Mouse (Mus musculus) lung, adult 2 months (tissue): ENCODE measurements around the gene Zfp428. TPM values are rescaled to one million over a fixed set of nuclear protein-coding genes. Genes with fewer than 3 reads are reported as not detected.

Experiments used
- DNase-seq: peaks from one replicate; pipeline ENCODE4 v3.0.0; 2022
- H3K4me1 ChIP-seq: fragments of 200-500 bp; 2 replicates; pipeline ENCODE4 v1.6.1; 2011; ENCODE audit warnings: low read length; ENCODE audit not compliant: control insufficient read depth, insufficient read depth
- H3K4me3 ChIP-seq: fragments of 200-500 bp; replicated peaks from 2 replicates; pipeline ENCODE3; 2011; ENCODE audit warnings: low read depth, mild to moderate bottlenecking, control low read depth, low read length; ENCODE audit errors: extremely low read depth
- CTCF ChIP-seq: fragments of 200-500 bp; IDR thresholded peaks from 2 replicates; pipeline ENCODE4 v1.5.1; 2011; ENCODE audit warnings: mild to moderate bottlenecking, low read length, control low read depth; ENCODE audit not compliant: insufficient read depth
- POLR2A ChIP-seq: fragments of 200-500 bp; IDR thresholded peaks from 2 replicates; pipeline ENCODE4 v1.6.1; 2011; ENCODE audit warnings: low read depth, mild to moderate bottlenecking, control low read depth, low read length, borderline replicate concordance; ENCODE audit errors: extremely low read depth
- WGBS: fragments of 180-500 bp; shearing (Covaris S2); methylation state at CpG from one replicate; pipeline ENCODE4 v1.1.7; 2018; 5-methylcytosine and 5-hydroxymethylcytosine counted together
- polyA plus RNA-seq: library from polyadenylated mRNA; depleted of rRNA; stranded (reverse); fragments of >200 nt; gene quantifications from 2 replicates; pipeline ENCODE4 v1.2.3, GENCODE M21; 2012

Gene Zfp428
- polyA plus RNA-seq, 1 experiment, result 7.1 TPM

DNA sequence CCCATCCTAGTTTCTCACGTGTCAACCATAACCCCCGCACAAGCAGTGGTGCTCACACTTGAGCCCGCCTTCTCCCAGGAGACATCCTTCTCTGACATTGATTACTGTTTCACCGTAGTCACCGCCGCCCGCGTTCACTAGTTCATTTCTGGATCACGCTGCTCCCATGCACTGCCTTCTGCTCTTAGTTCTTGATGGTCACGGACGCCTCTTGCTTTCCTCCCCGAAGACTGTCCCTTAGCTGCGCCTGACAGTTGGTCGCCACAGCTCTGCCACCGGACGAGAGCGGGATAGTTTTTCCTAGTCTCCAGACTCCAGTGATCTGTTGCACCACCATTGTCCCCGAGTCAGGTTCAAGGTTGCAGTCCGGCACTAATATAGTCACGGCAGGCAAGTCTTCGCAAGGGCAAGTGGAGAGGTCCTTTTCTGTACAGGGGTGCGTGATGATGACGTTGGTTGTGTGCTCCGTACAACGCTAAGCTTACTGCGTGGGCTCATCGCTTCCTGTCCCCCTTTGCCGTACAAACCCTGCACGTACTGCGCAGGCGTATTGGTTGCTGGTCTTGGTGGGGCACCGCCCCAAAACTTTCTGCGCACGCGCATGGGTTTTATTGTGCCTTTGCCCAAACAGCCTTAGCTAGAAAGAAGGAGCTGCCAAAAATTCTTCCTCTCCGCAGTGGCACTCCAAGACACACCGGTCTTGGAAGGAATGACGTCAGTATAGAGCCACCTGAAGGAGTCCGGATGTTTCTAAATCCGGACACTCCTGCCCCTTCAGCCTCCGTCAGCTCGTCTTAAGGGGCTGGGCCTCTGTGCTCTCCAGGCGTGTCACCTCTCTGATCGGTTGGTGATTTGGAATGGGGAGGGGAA is 23.5 kb downstream of the Zfp428 start, which contains the start of gene Irgq:
Gene Irgq, plus strand, starts transcription at position 628 of the 870 bp plus-strand sequence.
- WGBS, result under 1% methylated on average over 44 of the region's 44 CpGs
- Histone ChIP-seq H3K4me3 (peak within 1 kb of the TSS; percentile 82), H3K4me1 (peaks cover 4% of the 10 kb centered on the region; the same call in 1 of the 2 replicates)
- DNase-seq, result peak; percentile 98
- TF ChIP-seq POLR2A (peak; percentile 37; the same call in 1 of the 2 replicates), CTCF (no peak)

DNA sequence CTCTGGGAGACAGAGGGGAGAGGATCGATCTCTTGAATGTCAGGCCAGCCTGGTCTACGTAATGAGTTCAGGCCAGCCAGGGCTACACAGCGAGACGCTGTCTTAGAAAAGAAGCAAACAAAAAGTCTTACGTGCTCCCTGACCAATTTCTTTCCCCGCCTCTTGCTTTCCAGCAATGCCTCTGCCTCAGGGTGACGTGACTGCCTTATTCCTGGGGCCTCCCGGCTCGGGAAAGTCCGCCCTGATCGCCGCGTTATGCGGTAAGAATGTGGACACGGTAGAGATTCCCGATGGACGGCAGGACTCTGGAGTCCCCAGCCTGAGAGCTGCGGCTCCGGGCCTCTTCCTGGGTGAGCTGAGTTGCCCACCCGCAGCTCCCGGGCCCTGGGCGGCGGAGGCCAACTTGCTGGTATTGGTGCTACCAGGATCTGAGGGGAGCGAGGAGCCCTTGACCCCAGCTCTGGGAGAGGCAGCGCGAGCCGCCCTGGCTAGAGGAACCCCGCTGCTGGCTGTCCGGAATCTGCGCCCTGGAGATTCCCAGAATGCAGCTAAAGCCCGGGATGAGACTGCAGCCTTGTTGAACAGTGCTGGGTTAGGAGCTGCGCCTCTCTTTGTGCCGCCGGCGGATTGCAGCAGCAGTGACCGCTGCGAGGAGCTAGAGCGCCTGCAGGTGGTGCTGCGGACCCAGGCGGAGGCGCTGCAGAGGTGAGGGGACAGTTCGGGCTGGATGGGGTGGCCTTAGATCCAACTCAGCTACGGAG is 24.6 kb downstream of the Zfp428 start:
- Histone ChIP-seq H3K4me3 (peak overlapping the region; percentile 75), H3K4me1 (peaks cover 4% of the 10 kb centered on the region; the same call in 1 of the 2 replicates)
- peak; percentile 75 for DNase-seq
- WGBS, result 1% methylated on average over 43 of the region's 43 CpGs
- TF ChIP-seq POLR2A, result no peak
- TF ChIP-seq CTCF, result peak; percentile 59

GRCm38 (mm10) chr7:24533031-24533571 is 26.3 kb downstream of the Zfp428 start:
- 90% methylated on average over 28 of the region's 28 CpGs for WGBS
- Histone ChIP-seq H3K4me3 (no peak overlapping the region), H3K4me1 (peaks cover 4% of the 10 kb centered on the region; the same call in 1 of the 2 replicates)
- DNase-seq, result no peak
- TF ChIP-seq CTCF, result no peak
- no peak for TF ChIP-seq POLR2A

GRCm38 (mm10) chr7:24533806-24534205 is 27.0 kb downstream of the Zfp428 start:
- 71% methylated on average over 41 of the region's 42 CpGs for WGBS
- TF ChIP-seq POLR2A (no peak), CTCF (no peak)
- DNase-seq, result no peak
- Histone ChIP-seq H3K4me3 (no peak overlapping the region), H3K4me1 (peaks cover 4% of the 10 kb centered on the region; the same call in 1 of the 2 replicates)

DNA sequence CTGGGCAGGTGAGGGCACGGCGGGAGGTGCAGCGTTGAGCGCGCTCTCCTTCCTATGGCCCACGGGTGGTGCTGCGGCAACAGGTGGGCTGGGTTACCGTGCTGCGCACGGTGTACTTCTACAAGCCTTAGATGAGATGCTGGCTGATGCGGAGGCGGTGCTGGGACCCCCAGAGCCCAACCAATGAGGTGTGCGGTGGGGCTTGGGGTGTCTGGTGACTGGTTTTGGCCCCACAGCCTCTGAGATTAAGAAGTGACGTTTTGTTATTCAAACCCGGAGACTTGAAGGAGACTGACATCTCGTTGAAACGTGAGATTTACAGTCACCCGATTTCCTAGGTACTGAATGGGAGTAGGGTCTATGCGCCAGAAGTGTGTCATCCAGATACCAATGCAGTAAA is 27.5 kb downstream of the Zfp428 start:
- DNase-seq, result no peak
- Histone ChIP-seq H3K4me3 (no peak overlapping the region), H3K4me1 (peaks cover 4% of the 10 kb centered on the region; the same call in 1 of the 2 replicates)
- no peak for TF ChIP-seq POLR2A
- TF ChIP-seq CTCF, result no peak
- WGBS, result 69% methylated on average over 19 of the region's 19 CpGs

DNA sequence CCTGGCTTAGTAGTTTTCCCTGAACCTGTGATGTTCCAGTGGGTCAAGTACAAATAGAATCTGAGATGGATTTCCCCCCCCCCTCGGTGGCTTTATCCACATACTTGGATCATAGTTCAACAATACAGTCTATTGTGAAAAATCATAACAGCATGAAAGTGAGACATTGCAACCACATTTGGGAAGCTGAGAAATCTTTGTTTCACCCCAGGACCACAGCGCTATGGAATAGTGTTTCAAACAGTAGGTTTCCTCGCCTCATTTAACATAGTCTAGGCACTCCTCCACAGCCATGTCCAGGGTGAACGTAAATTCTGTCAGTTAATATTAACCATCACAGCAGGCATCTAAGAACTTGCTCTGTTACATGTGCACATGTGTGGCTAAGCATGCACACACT is 30.3 kb downstream of the Zfp428 start:
- WGBS, result 85% methylated on average over 4 of the region's 4 CpGs
- no peaks in the 10 kb centered on the region for H3K4me1 ChIP-seq
- TF ChIP-seq CTCF (no peak), POLR2A (no peak)
- DNase-seq, result no peak
- H3K4me3 ChIP-seq, result no peak overlapping the region

DNA sequence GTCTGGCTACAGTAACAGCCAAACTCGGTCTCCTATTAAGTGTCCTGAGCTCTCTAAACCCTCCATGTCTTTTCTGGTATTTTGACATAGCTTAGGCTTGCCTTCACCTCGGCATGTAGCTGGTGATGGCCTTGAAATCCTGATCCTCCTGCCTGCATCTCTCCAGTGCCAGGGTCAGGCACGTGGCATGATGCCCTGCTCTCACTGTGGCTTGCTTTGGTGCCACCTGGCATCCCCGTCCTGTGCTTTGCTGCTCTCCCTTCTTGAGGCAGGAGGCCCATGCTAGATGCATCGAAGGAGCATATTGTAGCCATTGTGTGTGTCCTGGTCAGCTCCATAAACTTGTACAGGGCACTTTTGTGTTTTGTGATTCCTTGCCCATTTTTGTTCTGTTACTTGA is 30.8 kb downstream of the Zfp428 start:
- Histone ChIP-seq H3K4me3 (no peak overlapping the region), H3K4me1 (no peaks in the 10 kb centered on the region)
- TF ChIP-seq CTCF (no peak), POLR2A (no peak)
- WGBS, result 68% methylated on average over 5 of the region's 5 CpGs
- no peak for DNase-seq

DNA sequence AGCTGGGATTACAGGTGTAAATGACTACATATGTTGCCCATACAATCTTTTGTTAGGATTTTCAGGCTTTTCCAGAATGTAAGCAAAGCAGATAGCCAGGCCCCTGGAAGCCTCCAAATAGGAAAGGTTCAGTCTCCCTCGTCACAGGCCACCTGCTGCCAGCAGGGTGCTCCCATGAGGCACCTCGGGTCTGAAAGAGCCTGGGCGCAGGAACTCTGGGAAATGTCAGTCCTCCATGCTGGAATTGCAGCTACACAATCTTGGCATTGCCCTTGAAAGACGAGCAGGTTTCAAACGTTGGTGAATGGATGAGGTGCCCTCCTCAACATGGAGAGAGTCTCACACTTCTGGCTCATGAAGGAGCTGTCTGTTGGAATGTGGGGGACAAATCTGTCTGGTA is 31.3 kb downstream of the Zfp428 start:
- Histone ChIP-seq H3K4me3 (no peak overlapping the region), H3K4me1 (no peaks in the 10 kb centered on the region)
- WGBS, result 40% methylated on average over 5 of the region's 5 CpGs
- TF ChIP-seq CTCF (no peak), POLR2A (no peak)
- DNase-seq, result no peak

DNA sequence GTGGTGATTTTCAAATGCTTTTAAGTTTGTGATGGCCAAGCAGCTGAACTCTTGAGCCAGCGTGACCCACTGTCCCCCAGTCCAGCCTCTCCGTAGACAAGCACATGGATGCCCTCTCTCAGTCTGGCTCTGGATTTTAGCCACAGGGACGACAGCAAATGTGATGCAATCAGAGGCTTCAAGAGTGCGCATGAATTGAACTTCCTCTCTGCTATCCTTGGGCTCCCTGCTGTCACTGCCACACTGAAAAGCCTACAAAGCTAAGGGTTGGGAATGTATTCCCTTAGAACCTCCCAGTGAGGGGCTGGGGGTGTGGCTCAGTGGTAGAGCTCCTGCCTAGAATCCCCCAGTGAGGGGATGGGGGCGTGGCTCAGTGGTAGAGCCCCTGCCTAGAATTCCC is 31.9 kb downstream of the Zfp428 start:
- DNase-seq, result no peak
- 73% methylated on average over 5 of the region's 5 CpGs for WGBS
- TF ChIP-seq POLR2A, result no peak
- TF ChIP-seq CTCF, result no peak
- no peaks in the 10 kb centered on the region for H3K4me1 ChIP-seq
- no peak overlapping the region for H3K4me3 ChIP-seq
